Mouse (Mus musculus) erythroblast, embryonic 14.5 days (primary cell): Measurements from ENCODE around the gene Lrrtm4.

Experiments
- GATA1 ChIP-seq: IDR thresholded peaks from 2 replicates; pipeline ENCODE4 v1.6.1; 2012; ENCODE audit warnings: low read length, inconsistent platforms, mixed read lengths
- TAL1 ChIP-seq: IDR thresholded peaks from 3 replicates; pipeline ENCODE4 v1.6.1; 2012; ENCODE audit warnings: low read length, inconsistent platforms, mixed read lengths

GRCm38 (mm10) chr6:80786282-80786681 lies 767.6 kb downstream of the Lrrtm4 start:
- TF ChIP-seq GATA1 (no peak), TAL1 (no peak)
